ENCODE assay signal across 8 mouse cellular contexts in genomic region chr6:84586551-84587200, GRCm38 (mm10). TPM values are rescaled to one million over a fixed set of nuclear protein-coding genes. Genes with fewer than 3 reads are reported as not detected.
A peak's percentile ranks its signal among the peaks of the same experiment; 100 is the strongest.
DNase-seq lines count a peak whose midpoint lies in the region; ATAC-seq and TF ChIP-seq lines count a peak whose summit lies in the region.

No protein-coding gene starts in this region.

- H3K4me3 ChIP-seq in lung, adult 2 months (replicated peaks; ENCODE audit: extremely low read depth, low read depth, low read length), result peak overlapping the region; percentile 57
- H3K4me3 ChIP-seq in forebrain, embryonic 12.5 days (replicated peaks), result peak overlapping the region; percentile 47
- H3K4me3 ChIP-seq in intestine, embryonic 14.5 days (ENCODE audit: low read depth, low read length), result peak overlapping the region; percentile 50

- H3K27ac ChIP-seq in forebrain, embryonic 12.5 days, result no peak overlapping the region
- no peak overlapping the region for H3K27ac ChIP-seq in intestine, embryonic 14.5 days (ENCODE audit: low read depth)

- H3K9ac ChIP-seq in forebrain, embryonic 12.5 days, result peak overlapping the region; percentile 51; the same call in 1 of the 2 replicates
- no peak overlapping the region for H3K9ac ChIP-seq in intestine, embryonic 14.5 days (ENCODE audit: low read length)

- DNase-seq in lung, adult 2 months, result no peak
- no peak for DNase-seq in lung, postnatal 4 days
- DNase-seq in intestine, embryonic 14.5 days (ENCODE audit: low spot score), result peak; percentile 62
- peak; percentile 31 for DNase-seq in neural tube, embryonic 10.5 days (ENCODE audit: extremely low spot score, low spot score)
- no peak for DNase-seq in MN1 (ENCODE audit: low spot score)

- ATAC-seq in forebrain, embryonic 12.5 days (ENCODE audit: low FRiP score), result no peak
- ATAC-seq in intestine, embryonic 14.5 days (replicated peaks; ENCODE audit: low FRiP score, low TSS enrichment, low read depth), result no peak
- ATAC-seq in inflammation-experienced regulatory T-cells, adult 6 months, result no peak
- ATAC-seq in CD4-positive, CD25-positive, alpha-beta regulatory T cell, adult 4 months, result no peak

- no peaks in the 10 kb centered on the region for H3K9me3 ChIP-seq in forebrain, embryonic 12.5 days
- H3K9me3 ChIP-seq in intestine, embryonic 14.5 days (ENCODE audit: control insufficient read depth, low read length), result no peaks in the 10 kb centered on the region

- H3K27me3 ChIP-seq in forebrain, embryonic 12.5 days, result peaks cover 100% of the 10 kb centered on the region
- H3K27me3 ChIP-seq in intestine, embryonic 14.5 days (replicated peaks; ENCODE audit: control insufficient read depth, insufficient read depth, low read length), result peaks cover 74% of the 10 kb centered on the region

- no peaks in the 10 kb centered on the region for H3K36me3 ChIP-seq in forebrain, embryonic 12.5 days (replicated peaks)
- H3K36me3 ChIP-seq in intestine, embryonic 14.5 days (ENCODE audit: control insufficient read depth, insufficient read depth, low read length), result no peaks in the 10 kb centered on the region

- peak overlapping the region; percentile 91 for H3K4me2 ChIP-seq in forebrain, embryonic 12.5 days
- peak overlapping the region; percentile 93 for H3K4me2 ChIP-seq in intestine, embryonic 14.5 days (ENCODE audit: low read length)

- 4% methylated on average over 28 of the region's 28 CpGs for WGBS in lung, adult 2 months
- under 1% methylated on average over 28 of the region's 28 CpGs for WGBS in forebrain, embryonic 12.5 days
- 2% methylated on average over 28 of the region's 28 CpGs for WGBS in intestine, embryonic 14.5 days

- no peak for TF ChIP-seq POLR2A in lung, adult 2 months (IDR thresholded peaks at IDR 0.05; ENCODE audit: borderline replicate concordance, extremely low read depth, low read depth, low read length)

- TF ChIP-seq CTCF in lung, adult 2 months (IDR thresholded peaks at IDR 0.05; ENCODE audit: insufficient read depth, low read length), result no peak

- peaks cover 22% of the 10 kb centered on the region for H3K4me1 ChIP-seq in lung, adult 2 months (ENCODE audit: control insufficient read depth, insufficient read depth, low read length)
- H3K4me1 ChIP-seq in forebrain, embryonic 12.5 days, result peaks cover 72% of the 10 kb centered on the region
- peaks cover 62% of the 10 kb centered on the region for H3K4me1 ChIP-seq in intestine, embryonic 14.5 days (replicated peaks; ENCODE audit: control insufficient read depth, insufficient read depth, low read length)

RNA-seq across cellular contexts. Expression of gene Cyp26b1, which starts 7.0 kb away (rescaled TPM):
- 4.1 and 8.6 TPM in 2 replicates for polyA plus RNA-seq in lung, adult 2 months (2012; rRNA removed)
- 1.4 and 1.9 TPM in 2 replicates for polyA plus RNA-seq in forebrain, embryonic 12.5 days (2016; fragmentation: Nextera tagmentation; extraction: Ambion mirVana)
- polyA plus RNA-seq in intestine, embryonic 14.5 days (2014; fragmentation: Nextera tagmentation; extraction: Ambion mirVana), result 2.1 and 2.7 TPM in 2 replicates
- under 1 TPM in 2 of 3 experiments, not detected in 1; 0.63 to 0.74 TPM for polyA plus RNA-seq in inflammation-experienced regulatory T-cells, adult 6 months (2017; shearing (Covaris generic))
- 1 to 10 TPM in 1 of 2 experiments, under 1 TPM in 1; 0.63 to 1.2 TPM for polyA plus RNA-seq in CD4-positive, CD25-positive, alpha-beta regulatory T cell, adult 4 months (2017; shearing (Covaris generic))

Comparison
In these comparisons a context has a peak if more than half of its experiments do, and no peak if none do; other contexts are left out.
1. DNase-seq: peak in intestine, embryonic 14.5 days (single experiment) and neural tube, embryonic 10.5 days (single experiment); none in lung, adult 2 months (single experiment), lung, postnatal 4 days (0 of 2) and MN1 (single experiment).
2. Peak in every context shown above with its lines, with median percentiles within 50 percentile points of each other: H3K4me3 ChIP-seq.